Comparison of ENCODE assay signal across 25 mouse cellular contexts in the genomic region with DNA sequence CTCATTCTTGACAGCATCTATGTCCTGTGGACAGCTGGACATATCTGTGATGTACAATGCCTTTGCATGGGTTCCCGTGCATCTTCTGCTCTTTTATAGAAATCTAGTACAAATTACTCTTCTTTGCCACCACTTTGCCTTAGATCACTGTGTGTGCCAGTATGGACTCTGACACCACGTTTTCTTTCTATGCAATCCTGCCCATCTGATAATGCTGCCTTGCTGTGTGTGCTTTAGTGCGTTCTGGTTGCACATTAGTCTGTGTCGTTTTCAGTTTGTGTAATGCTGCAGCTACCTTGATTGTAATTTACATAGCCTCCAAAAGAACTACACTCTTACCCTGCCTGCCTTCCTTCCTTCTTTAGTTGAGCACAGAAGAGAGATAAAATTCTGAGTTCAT. TPM values are rescaled to one million over a fixed set of nuclear protein-coding genes. Genes with fewer than 3 reads are reported as not detected.
DNase-seq lines count a peak whose midpoint lies in the region; ATAC-seq and TF ChIP-seq lines count a peak whose summit lies in the region.
"Had no signal": no experiment of that assay in that cellular context is flagged by ENCODE, and none has a peak within 500 bp of the region (broad histone marks: within the 10 kb centered on the region; RNA-seq: fewer than 3 reads in every experiment).

No protein-coding gene starts in this region.

- peaks cover 8% of the 10 kb centered on the region for H3K4me1 ChIP-seq in liver, adult 2 months (ENCODE audit: control insufficient read depth, insufficient read depth, low read length)
- H3K4me1 ChIP-seq in liver, postnatal 0 days (ENCODE audit: insufficient read depth): peaks cover 5% of the 10 kb centered on the region; the same call in 1 of the 2 replicates

- no peak for ATAC-seq in liver, postnatal 0 days
- ATAC-seq: activated CD4-positive, CD25-positive, alpha-beta regulatory T cell, adult 4 months; CD4-positive, CD25-positive, alpha-beta regulatory T cell, adult 4 months; Patski had no signal

- no peak overlapping the region for H3K27ac ChIP-seq in liver, adult 2 months (replicated peaks; ENCODE audit: insufficient read depth, low read depth, low read length)
- H3K27ac ChIP-seq in liver, postnatal 0 days (ENCODE audit: low read depth): no peak overlapping the region

- H3K4me3 ChIP-seq in liver, adult 2 months (ENCODE audit: insufficient read depth, low read depth, low read length): no peak overlapping the region
- no peak overlapping the region for H3K4me3 ChIP-seq in liver, postnatal 0 days (ENCODE audit: low read depth, low read length)

- H3K9me3 ChIP-seq in liver, postnatal 0 days (ENCODE audit: low read length): no peaks in the 10 kb centered on the region
- H3K9me3 ChIP-seq: G1E had no signal

- H3K27me3 ChIP-seq in liver, adult 2 months (ENCODE audit: control insufficient read depth, insufficient read depth, low read length): no peaks in the 10 kb centered on the region
- H3K27me3 ChIP-seq in liver, postnatal 0 days (ENCODE audit: insufficient read depth, low read length): no peaks in the 10 kb centered on the region
- H3K27me3 ChIP-seq: CH12.LX, Patski had no signal

- TF ChIP-seq POLR2A in liver, adult 2 months (IDR thresholded peaks at IDR 0.05; ENCODE audit: extremely low read depth, insufficient read depth, low read length): no peak

- 19% methylated on average over 4 of the region's 4 CpGs for WGBS in liver, adult 2 months
- 80% methylated on average over 4 of the region's 4 CpGs for WGBS in liver, postnatal 0 days (ENCODE audit: insufficient replicate concordance)

- H3K9ac ChIP-seq in liver, adult 2 months (ENCODE audit: low read depth, low read length): no peak overlapping the region
- no peak overlapping the region for H3K9ac ChIP-seq in liver, postnatal 0 days (replicated peaks)

- H3K79me2 ChIP-seq in liver, adult 2 months (ENCODE audit: control insufficient read depth, insufficient read depth, low read length): peaks cover 25% of the 10 kb centered on the region; the same call in 1 of the 2 replicates

- no peak for TF ChIP-seq EP300 in liver, postnatal 0 days (IDR thresholded peaks at IDR 0.05; ENCODE audit: low read depth)

- peak; percentile 9 for DNase-seq in heart, adult 11 months
- DNase-seq in heart, adult 8-10 months (ENCODE audit: low spot score): no peak
- DNase-seq in liver, adult 2 months (ENCODE audit: extremely low read depth, low read depth, low spot score): peak; percentile 84
- DNase-seq in liver, postnatal 0 days: no peak
- DNase-seq: adrenal gland, adult 2 months; adrenal gland, adult 8-10 months; adrenal gland, postnatal 10 days; adrenal gland, postnatal 14 days; adrenal gland, postnatal 25 days; adrenal gland, postnatal 36 days; B cell, adult 2 months; cerebellum, adult 11 months; cerebellum, adult 11-12 months; cerebellum, adult 18-20 months had no signal

- TF ChIP-seq CTCF in liver, adult 2 months (IDR thresholded peaks at IDR 0.05; ENCODE audit: low read depth, low read length): no peak
- no peak for TF ChIP-seq CTCF in liver, postnatal 0 days (IDR thresholded peaks at IDR 0.05; ENCODE audit: low read depth)

- peaks cover 11% of the 10 kb centered on the region for H3K36me3 ChIP-seq in liver, adult 2 months (ENCODE audit: control insufficient read depth, insufficient read depth, low read length)
- peaks cover 23% of the 10 kb centered on the region for H3K36me3 ChIP-seq in liver, postnatal 0 days (replicated peaks; ENCODE audit: insufficient read depth, low read length)

- no peak overlapping the region for H3K4me2 ChIP-seq in liver, postnatal 0 days (ENCODE audit: low read depth, low read length)

RNA-seq across cellular contexts. Expression of a gene that starts 5.7 kb away (rescaled TPM):
- 10 to 100 TPM; 35.4 to 44.9 (median 41.8) TPM for total RNA-seq in heart, adult 8-10 months (2022)
- 32.7 and 41.6 TPM in 2 replicates for total RNA-seq in liver, adult 2 months (2014; rRNA removed)
- polyA plus RNA-seq in liver, adult 2 months (2012; rRNA removed): 26.1 and 27.3 TPM in 2 replicates
- 20.0 and 20.1 TPM in 2 replicates for polyA plus RNA-seq in liver, postnatal 0 days (2015; fragmentation: Nextera tagmentation; extraction: Ambion mirVana)

RNA-seq across cellular contexts. Expression of a gene that starts 6.3 kb away (rescaled TPM):
- not detected for total RNA-seq in heart, adult 8-10 months (2022)
- not detected in 2 replicates for total RNA-seq in liver, adult 2 months (2014; rRNA removed)
- 0.21 TPM in 1 of 2 replicates, not detected in the other for polyA plus RNA-seq in liver, adult 2 months (2012; rRNA removed)
- polyA plus RNA-seq in liver, postnatal 0 days (2015; fragmentation: Nextera tagmentation; extraction: Ambion mirVana): not detected in 2 replicates
- total RNA-seq: adrenal gland, adult 18-20 months; adrenal gland, adult 2 months; adrenal gland, adult 8-10 months; adrenal gland, postnatal 10 days; adrenal gland, postnatal 14 days; adrenal gland, postnatal 25 days; adrenal gland, postnatal 36 days; adrenal gland, postnatal 4 days; G1E had no signal
- polyA plus RNA-seq: activated CD4-positive, CD25-positive, alpha-beta regulatory T cell, adult 4 months; brain, embryonic 14.5 days; CD4-positive, CD25-positive, alpha-beta regulatory T cell, adult 4 months; G1E had no signal

RNA-seq across cellular contexts. Expression of a gene that starts 6.9 kb away (rescaled TPM):
- 10 to 100 TPM; 22.3 to 29.8 (median 24.3) TPM for total RNA-seq in heart, adult 8-10 months (2022)
- total RNA-seq in liver, adult 2 months (2014; rRNA removed): 17.8 and 18.5 TPM in 2 replicates
- 10.3 and 15.8 TPM in 2 replicates for polyA plus RNA-seq in liver, adult 2 months (2012; rRNA removed)
- polyA plus RNA-seq in liver, postnatal 0 days (2015; fragmentation: Nextera tagmentation; extraction: Ambion mirVana): 43.5 and 44.5 TPM in 2 replicates

RNA-seq across cellular contexts. Expression of a gene that starts 52.0 kb away (rescaled TPM):
- total RNA-seq in heart, adult 8-10 months (2022): not detected
- not detected in 2 replicates for total RNA-seq in liver, adult 2 months (2014; rRNA removed)
- polyA plus RNA-seq in liver, adult 2 months (2012; rRNA removed): not detected in 2 replicates
- polyA plus RNA-seq in liver, postnatal 0 days (2015; fragmentation: Nextera tagmentation; extraction: Ambion mirVana): not detected in 2 replicates
- total RNA-seq: adrenal gland, adult 18-20 months; adrenal gland, adult 2 months; adrenal gland, postnatal 10 days; adrenal gland, postnatal 14 days; adrenal gland, postnatal 25 days; adrenal gland, postnatal 36 days; adrenal gland, postnatal 4 days; CH12.LX; ES-E14; MEL had no signal
- polyA plus RNA-seq: activated CD4-positive, CD25-positive, alpha-beta regulatory T cell, adult 4 months; adrenal gland, adult 2 months; brain, embryonic 14.5 days; C2C12; CD4-positive, CD25-positive, alpha-beta regulatory T cell, adult 4 months; G1E had no signal

Comparison
In these comparisons a context has a peak if more than half of its experiments do, and no peak if none do; other contexts are left out.
1. DNase-seq: peak in heart, adult 11 months (single experiment) and liver, adult 2 months (single experiment); none in heart, adult 8-10 months (single experiment) and liver, postnatal 0 days (single experiment).